Mouse (Mus musculus) thymus, adult 2 months (tissue): ENCODE measurements around the gene Cadm4.

ENCODE experiments used
- CTCF ChIP-seq: fragments of 200-500 bp; IDR thresholded peaks from 2 replicates; pipeline ENCODE4 v1.5.1; 2012; ENCODE audit warnings: mild to moderate bottlenecking, control low read depth, low read length, moderate library complexity, borderline replicate concordance; ENCODE audit not compliant: control insufficient read depth, poor library complexity, insufficient read depth; ENCODE audit errors: extremely low read depth
- POLR2A ChIP-seq: fragments of 200-500 bp; IDR thresholded peaks from 2 replicates; pipeline ENCODE4 v1.6.1; 2012; ENCODE audit warnings: mild to moderate bottlenecking, low read length, control low read depth, moderate library complexity; ENCODE audit not compliant: control insufficient read depth, poor library complexity, insufficient read depth; ENCODE audit errors: extremely low read depth

GRCm38 (mm10) chr7:24500929-24501328 lies 19.1 kb downstream of the Cadm4 start:
- TF ChIP-seq CTCF, result no peak
- TF ChIP-seq POLR2A, result no peak
